Mouse (Mus musculus) layer of hippocampus, adult 8-10 months (tissue): Measurements from ENCODE around the gene Dusp3. TPM values are rescaled to one million over a fixed set of nuclear protein-coding genes. Genes with fewer than 3 reads are reported as not detected.
A peak's percentile ranks its signal among the peaks of the same experiment; 100 is the strongest.
"Not testable (repeated sequence)": the region's sequence is repeated elsewhere in the genome, so short reads cannot be mapped to it uniquely, and the experiment has no call there.

Experiments
- DNase-seq, 2 experiments: peaks; one replicate each; pipeline ENCODE4 v3.0.0; 2022; ENCODE audit warnings: low spot score in 2 of 2
- total RNA-seq, 4 experiments: library from RNA; stranded (reverse); gene quantifications; 2 replicates each; pipeline ENCODE4 v1.2.4; 2022

Gene Dusp3
- total RNA-seq, 4 experiments from 2014 or later, result 151 to 190 (median 164) TPM

DNA sequence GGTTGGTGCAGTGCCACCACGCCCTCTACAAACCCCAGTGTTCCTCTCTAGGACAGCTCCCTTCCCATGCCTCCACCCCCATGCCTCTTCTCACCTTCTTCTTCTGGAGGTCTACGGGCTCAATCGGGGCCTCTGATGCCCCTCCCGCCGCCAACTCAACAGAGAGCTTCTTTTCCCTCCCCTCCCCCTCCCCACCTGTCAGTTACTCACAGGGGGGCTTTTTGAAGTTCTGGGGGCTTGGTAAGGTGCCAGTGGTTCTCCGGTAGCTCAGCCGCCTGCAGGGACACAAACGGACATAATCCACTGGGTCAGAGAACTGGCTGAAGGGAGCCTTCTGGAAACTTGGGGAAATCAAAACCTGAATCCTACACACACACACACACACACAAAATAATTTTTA is 24.7 kb upstream of the Dusp3 start:
- no peak for DNase-seq

DNA sequence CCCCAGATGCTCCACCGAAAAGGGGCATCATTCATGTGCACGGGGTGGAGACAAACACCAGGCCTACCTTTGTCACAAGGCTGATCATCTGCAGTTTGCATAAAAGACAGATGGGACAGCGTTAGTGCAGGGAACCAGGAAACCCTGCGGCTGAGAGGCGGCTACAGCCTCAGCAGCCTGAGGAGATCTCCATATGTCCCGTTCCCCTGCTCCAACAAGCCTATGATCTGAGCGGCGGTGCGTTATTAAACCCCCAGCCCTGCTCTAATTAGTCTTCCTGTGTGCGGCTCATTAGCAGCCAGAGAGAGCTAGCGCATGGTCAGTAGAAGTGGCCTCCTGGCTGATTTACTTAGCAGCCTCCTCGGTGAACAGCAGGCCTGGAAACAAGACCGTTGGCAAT is 23.3 kb upstream of the Dusp3 start:
- peak; percentile 56 to 60 for DNase-seq

GRCm38 (mm10) chr11:102008954-102009637 is 22.3 kb upstream of the Dusp3 start:
- DNase-seq, result no peak

DNA sequence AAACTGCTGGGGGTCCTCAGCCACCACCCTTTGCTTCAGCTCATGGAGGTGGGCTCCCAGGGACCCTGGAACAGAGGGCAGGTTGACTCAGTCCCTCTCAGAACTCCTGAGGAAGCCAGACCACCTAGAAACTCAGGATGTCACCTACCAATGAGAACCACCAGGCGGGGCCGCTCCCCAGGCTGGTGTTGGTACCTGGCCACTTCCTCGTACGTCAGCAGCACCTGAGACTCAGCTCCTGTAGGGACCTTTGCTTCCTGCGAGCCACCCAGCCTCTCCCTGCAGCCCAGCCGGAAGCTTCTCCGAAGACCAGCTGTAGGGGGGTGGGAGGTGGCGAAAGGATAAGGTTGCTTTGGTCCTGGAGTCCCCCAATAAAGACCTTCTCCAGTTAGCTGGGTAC is 21.6 kb upstream of the Dusp3 start:
- no peak for DNase-seq

DNA sequence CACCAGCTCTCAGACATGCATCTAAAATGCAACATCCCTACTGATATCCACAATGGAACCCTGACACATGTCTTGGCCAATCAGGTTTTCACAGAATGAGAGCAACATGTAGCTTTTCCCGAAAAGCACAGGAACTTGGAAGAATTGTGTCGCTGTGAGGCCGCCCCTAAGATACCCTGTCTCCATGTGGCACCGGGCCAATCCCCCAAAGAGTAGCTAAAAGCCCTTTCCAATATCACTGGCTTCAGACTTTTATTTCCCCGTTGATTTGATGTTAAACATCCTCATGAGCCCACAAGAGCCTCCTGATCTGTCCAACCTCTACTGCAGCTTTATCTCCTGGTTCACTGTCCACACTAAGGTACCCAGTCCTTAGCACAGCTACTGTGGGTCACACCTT is 19.9 kb upstream of the Dusp3 start:
- DNase-seq, result no peak

GRCm38 (mm10) chr11:102006271-102006670 is 19.5 kb upstream of the Dusp3 start:
- no peak for DNase-seq

GRCm38 (mm10) chr11:102004251-102004650 is 17.4 kb upstream of the Dusp3 start:
- no peak for DNase-seq

DNA sequence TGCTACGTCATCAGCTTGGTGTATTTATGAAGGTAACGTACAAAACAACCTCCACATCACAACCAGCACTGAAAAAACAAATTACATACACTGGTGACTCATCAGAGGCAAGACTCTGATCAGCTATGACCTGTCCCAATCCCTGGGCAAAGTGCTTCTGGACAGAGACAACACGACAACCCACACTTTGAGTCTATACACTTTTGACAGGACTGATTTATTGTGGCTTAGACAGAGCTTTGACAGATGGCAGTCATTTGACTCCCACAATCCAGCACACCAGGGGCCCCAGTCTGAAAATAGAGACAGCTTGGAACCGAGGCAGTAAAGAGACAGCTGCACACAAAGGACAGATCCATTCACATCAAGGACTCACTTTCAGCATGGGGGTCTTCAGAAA is 12.7 kb upstream of the Dusp3 start:
- DNase-seq, result no peak

GRCm38 (mm10) chr11:101998258-101998657 is 11.4 kb upstream of the Dusp3 start:
- no peak for DNase-seq

DNA sequence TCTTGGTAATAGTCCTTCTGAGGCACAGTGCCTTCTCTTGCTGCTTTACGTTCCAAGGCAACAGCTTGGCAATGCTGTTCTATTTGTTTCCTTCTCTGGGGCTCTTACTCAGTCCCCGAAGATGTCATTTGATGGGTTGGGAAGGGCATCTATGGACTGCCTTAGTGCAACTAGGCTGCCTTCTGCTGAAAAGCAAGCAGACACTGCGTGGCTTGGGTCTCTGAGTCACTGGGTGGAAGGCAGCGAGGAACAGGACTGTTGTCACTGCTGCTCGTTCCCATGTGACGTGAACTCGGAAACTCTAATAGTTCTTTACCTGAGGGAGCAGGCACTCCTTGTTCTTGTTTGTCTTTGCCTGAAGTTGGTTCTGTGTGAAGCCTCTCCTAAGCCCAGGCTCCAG is 9.1 kb upstream of the Dusp3 start:
- no peak for DNase-seq

GRCm38 (mm10) chr11:101994100-101994499 is 7.3 kb upstream of the Dusp3 start:
- no peak for DNase-seq

GRCm38 (mm10) chr11:101992411-101992810 is 5.6 kb upstream of the Dusp3 start:
- no peak for DNase-seq

DNA sequence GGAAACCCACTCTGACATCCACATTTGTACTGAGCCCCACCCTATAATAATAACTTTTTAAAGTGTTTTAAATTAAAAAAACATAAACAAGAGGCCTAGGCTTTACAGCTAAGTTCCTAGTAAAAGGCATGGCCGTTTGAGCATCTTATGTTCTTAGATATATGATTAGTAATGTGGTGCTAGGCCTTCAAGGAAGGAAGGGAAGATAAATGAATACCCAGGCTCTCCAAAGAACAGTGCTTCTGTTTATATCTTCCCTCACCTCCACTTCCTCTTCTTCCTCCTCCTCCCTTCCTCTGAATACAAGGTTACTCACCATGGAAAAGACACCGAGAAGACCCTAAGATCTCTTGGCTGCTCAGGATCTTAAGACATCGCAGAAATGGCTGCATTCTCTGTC is 5.0 kb upstream of the Dusp3 start:
- DNase-seq, result no peak

GRCm38 (mm10) chr11:101990244-101990643 is 3.4 kb upstream of the Dusp3 start:
- no peak for DNase-seq

DNA sequence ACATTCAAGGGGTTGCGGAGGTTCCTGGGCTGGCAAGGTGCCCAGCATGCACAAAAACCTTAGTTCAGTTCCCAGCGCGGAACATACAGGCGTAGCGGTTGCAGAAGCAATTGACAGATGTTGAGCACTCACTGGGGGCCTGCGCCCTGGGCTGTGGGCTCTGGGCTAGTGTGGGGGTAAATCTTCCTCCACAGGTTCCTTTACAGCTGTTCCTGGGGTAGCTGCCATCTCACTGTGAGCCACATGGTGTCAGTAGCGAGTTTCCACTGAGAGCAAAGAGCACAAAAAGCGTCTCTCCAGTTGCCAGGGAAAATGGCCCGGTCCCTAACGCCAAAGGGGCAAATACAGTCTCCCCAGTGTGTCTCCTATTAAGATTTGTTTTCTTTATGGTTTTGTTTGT is 823 bp downstream of the Dusp3 start:
- DNase-seq, result peak; percentile 78 to 88

DNA sequence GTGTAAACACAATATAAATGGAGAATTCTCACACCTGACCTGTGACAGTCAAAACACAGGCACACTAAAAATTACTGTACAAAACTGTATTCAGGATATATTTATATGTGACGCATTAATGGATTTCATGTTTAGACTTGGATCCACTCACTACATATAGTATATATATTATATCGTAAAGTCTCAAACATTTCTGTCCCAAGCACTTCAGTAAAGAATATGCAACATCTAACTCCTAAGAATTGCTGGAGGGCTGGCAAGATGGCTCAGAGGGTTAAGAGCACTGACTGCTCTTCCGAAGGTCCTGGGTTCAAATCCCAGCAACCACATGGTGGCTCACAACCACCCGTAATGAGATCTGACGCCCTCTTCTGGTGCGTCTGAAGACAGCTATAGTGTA is 1.4 kb downstream of the Dusp3 start:
- not testable (repeated sequence) for DNase-seq

- peak; percentile 95 for DNase-seq
These were observed 2.5 kb downstream of the Dusp3 start, which contains the start of gene Cfap97d1 for GRCm38 (mm10) chr11:101984054-101985025. Cfap97d1 (plus strand) TSS chr11:101984279.

DNA sequence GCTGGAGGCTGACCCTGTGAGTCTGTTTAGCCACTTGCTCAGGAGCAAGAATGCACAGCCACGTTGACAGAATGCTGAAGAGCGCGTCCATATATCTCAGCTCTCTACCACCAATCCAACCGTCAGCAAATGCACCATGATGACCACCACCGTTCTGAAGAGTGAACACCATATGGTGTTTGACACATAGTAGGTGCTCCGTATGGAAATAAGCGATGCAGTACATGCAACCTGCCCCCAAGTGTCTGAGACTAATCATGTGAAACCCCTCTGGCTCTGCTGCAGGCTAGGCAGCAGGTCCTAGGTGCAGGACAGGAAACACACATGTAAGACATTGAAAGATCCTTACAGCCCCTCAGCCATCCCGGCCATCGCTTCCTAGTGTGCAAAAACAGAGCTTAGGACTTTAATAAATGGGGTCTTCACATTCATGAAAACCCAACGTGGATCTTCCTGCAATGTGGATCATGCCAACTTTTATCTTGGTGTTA is 3.3 kb downstream of the Dusp3 start:
- no peak for DNase-seq

DNA sequence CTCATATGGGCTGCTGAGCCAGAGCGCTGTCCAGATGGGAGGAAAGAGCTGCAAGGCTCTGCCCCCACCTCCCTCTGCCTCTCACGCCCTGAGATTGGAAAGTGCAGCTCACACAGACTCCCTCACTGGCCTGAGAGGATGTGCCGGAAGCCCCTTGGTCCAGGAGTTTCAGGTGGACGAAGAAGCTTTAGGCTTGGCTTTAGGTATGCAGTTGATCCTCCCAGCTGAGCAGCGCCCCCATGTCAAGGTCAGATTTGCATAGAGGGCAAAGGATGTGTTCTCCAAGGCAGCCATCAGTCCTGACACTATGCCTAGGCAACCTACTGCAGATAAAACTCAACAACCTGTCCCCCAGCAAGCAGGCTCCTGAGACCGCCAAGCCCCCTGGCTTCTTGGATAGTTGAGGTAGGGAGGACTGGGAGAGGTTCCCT is 3.8 kb downstream of the Dusp3 start:
- no peak for DNase-seq

DNA sequence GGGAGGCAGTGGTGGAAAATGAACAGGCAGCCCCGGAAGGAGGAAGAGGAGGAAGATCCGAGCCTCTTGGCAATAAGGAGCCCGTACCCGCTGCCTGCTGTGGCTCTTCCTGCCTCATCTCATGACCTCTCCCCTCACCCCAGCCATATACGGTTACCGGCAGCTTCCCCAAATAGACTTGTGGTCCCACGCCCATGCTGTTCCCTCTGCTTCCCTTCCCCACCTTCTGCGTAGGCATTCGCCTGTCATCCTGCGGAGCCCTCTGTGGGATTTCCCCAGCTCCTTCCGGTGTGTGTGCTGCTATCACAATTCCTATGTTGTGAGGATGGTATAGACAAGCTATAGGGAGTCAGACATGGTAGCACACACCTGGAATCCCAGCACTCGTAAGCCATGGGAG is 5.0 kb downstream of the Dusp3 start:
- DNase-seq, result no peak

GRCm38 (mm10) chr11:101980603-101981157 is 6.1 kb downstream of the Dusp3 start:
- no peak for DNase-seq

GRCm38 (mm10) chr11:101979140-101979539 is 7.7 kb downstream of the Dusp3 start:
- no peak for DNase-seq
